Mouse (Mus musculus): ENCODE results near the gene Hoxa3.

- TF ChIP-seq POLR2A (IDR thresholded peaks at IDR 0.05; ENCODE audit: insufficient read depth, low read depth, low read length), result no peak
- TF ChIP-seq CTCF (IDR thresholded peaks at IDR 0.05; ENCODE audit: insufficient read depth, low read depth, low read length), result no peak
Observed at GRCm38 (mm10) chr6:52232568-52232965, 19.4 kb upstream of the Hoxa3 start.

Measured in olfactory bulb, adult 2 months (tissue).